Mouse (Mus musculus) intestine, postnatal 0 days (tissue): ENCODE measurements at regions not wholly inside any gene's neighbourhood (a gene's known extent, or its start where the extent isn't known, plus 50 kb on each side); places are given as distances from the start of the nearest gene placed in this dataset.
"Not testable (repeated sequence)": the region's sequence is repeated elsewhere in the genome, so short reads cannot be mapped to it uniquely, and the experiment has no call there.

Source experiments
- ATAC-seq: fragments of 200-750 bp; cut with Nextera tagmentation; 2 replicates; pipeline ENCODE4 v1.8.0; 2017; ENCODE audit warnings: mild to moderate bottlenecking, moderate TSS enrichment, moderate library complexity
- H3K27ac ChIP-seq: fragments of 300-500 bp; sonication (generic); 2 replicates; pipeline ENCODE4 v1.5.1; 2014; ENCODE audit warnings: mild to moderate bottlenecking, low read depth, low read length, moderate library complexity
- H3K27me3 ChIP-seq: fragments of 300-500 bp; sonication (generic); replicated peaks from 2 replicates; pipeline ENCODE4 v1.6.1; 2014; ENCODE audit warnings: low read length, mixed read lengths; ENCODE audit not compliant: control insufficient read depth, insufficient read depth
- H3K36me3 ChIP-seq: fragments of 300-500 bp; sonication (generic); 2 replicates; pipeline ENCODE4 v1.6.1; 2014; ENCODE audit warnings: mild to moderate bottlenecking, moderate library complexity; ENCODE audit not compliant: control insufficient read depth, insufficient read depth
- H3K4me1 ChIP-seq: fragments of 300-500 bp; sonication (generic); replicated peaks from 2 replicates; pipeline ENCODE4 v1.6.1; 2014; ENCODE audit warnings: antibody characterized with exemption, low read length, mixed read lengths; ENCODE audit not compliant: control insufficient read depth, insufficient read depth
- H3K4me2 ChIP-seq: fragments of 300-500 bp; sonication (generic); replicated peaks from 2 replicates; pipeline ENCODE4 v1.6.1; 2014; ENCODE audit warnings: low read depth, mild to moderate bottlenecking, moderate library complexity
- H3K4me3 ChIP-seq: fragments of 300-500 bp; sonication (generic); 2 replicates; pipeline ENCODE4 v1.5.1; 2014; ENCODE audit warnings: low read depth, low read length
- H3K9ac ChIP-seq: fragments of 300-500 bp; sonication (generic); 2 replicates; pipeline ENCODE4 v1.6.1; 2014; ENCODE audit warnings: mild to moderate bottlenecking, low read depth, low read length
- H3K9me3 ChIP-seq: fragments of 300-500 bp; sonication (generic); 2 replicates; pipeline ENCODE4 v1.6.1; 2016; ENCODE audit warnings: mixed run types; ENCODE audit not compliant: control insufficient read depth
- CTCF ChIP-seq: sonication (generic); IDR thresholded peaks from 2 replicates; pipeline ENCODE4 v1.5.1; 2016; ENCODE audit warnings: low read depth, mild to moderate bottlenecking, control low read depth, antibody characterized with exemption, moderate library complexity
- WGBS: fragments of 180-500 bp; shearing (Covaris S2); extraction: QIAGEN DNeasy Blood & Tissue Kit; methylation state at CpG from one replicate; pipeline ENCODE4 v1.1.7; 2014; 5-methylcytosine and 5-hydroxymethylcytosine counted together

- no peak overlapping the region for H3K9ac ChIP-seq
- no peak for ATAC-seq
- H3K9me3 ChIP-seq = no peaks in the 10 kb centered on the region
- 79% methylated on average over 2 of the region's 2 CpGs for WGBS
- no peak overlapping the region for H3K27ac ChIP-seq
- H3K36me3 ChIP-seq = no peaks in the 10 kb centered on the region
- no peak for TF ChIP-seq CTCF
- H3K4me1 ChIP-seq = no peaks in the 10 kb centered on the region
- no peaks in the 10 kb centered on the region for H3K27me3 ChIP-seq
- H3K4me2 ChIP-seq = no peak overlapping the region
- H3K4me3 ChIP-seq = no peak overlapping the region
Observed at GRCm38 (mm10) chr9:27541585-27542151, 145.1 kb downstream of the Spata19 start.

GRCm38 (mm10) chr9:27554697-27555096 is 158.1 kb downstream of the Spata19 start:
- H3K27me3 ChIP-seq = not testable (repeated sequence)

GRCm38 (mm10) chr9:27556315-27557225 is 160.0 kb downstream of the Spata19 start:
- Histone ChIP-seq H3K4me3 (no peak overlapping the region), H3K27ac (no peak overlapping the region), H3K36me3 (no peaks in the 10 kb centered on the region), H3K4me2 (no peak overlapping the region), H3K4me1 (no peaks in the 10 kb centered on the region), H3K9ac (no peak overlapping the region), H3K9me3 (no peaks in the 10 kb centered on the region), H3K27me3 (no peaks in the 10 kb centered on the region)
- WGBS = 14% methylated on average over 6 of the region's 6 CpGs
- TF ChIP-seq CTCF = no peak
- no peak for ATAC-seq

More at GRCm38 (mm10) chr9:27554697-27555096, 158.1 kb downstream of the Spata19 start:
- ATAC-seq, H3K9ac ChIP-seq, H3K4me1 ChIP-seq, H3K36me3 ChIP-seq, H3K9me3 ChIP-seq, H3K27ac ChIP-seq, H3K4me2 ChIP-seq, H3K4me3 ChIP-seq: not testable (repeated sequence)

- H3K9me3 ChIP-seq = no peaks in the 10 kb centered on the region
- no peak for TF ChIP-seq CTCF
- no peaks in the 10 kb centered on the region for H3K36me3 ChIP-seq
- no peak overlapping the region for H3K4me2 ChIP-seq
- H3K9ac ChIP-seq = no peak overlapping the region
- no peak overlapping the region for H3K27ac ChIP-seq
- no peaks in the 10 kb centered on the region for H3K4me1 ChIP-seq
- ATAC-seq = no peak
- H3K4me3 ChIP-seq = no peak overlapping the region
- WGBS = 44% methylated on average over 1 of the region's 1 CpGs
- H3K27me3 ChIP-seq = no peaks in the 10 kb centered on the region
Observed at GRCm38 (mm10) chr9:27557886-27558285, 161.3 kb downstream of the Spata19 start.

- H3K27me3 ChIP-seq = no peaks in the 10 kb centered on the region
- H3K9me3 ChIP-seq = no peaks in the 10 kb centered on the region
- no peak for TF ChIP-seq CTCF
- no peak overlapping the region for H3K4me3 ChIP-seq
- H3K27ac ChIP-seq = no peak overlapping the region
- no peaks in the 10 kb centered on the region for H3K4me1 ChIP-seq
- H3K4me2 ChIP-seq = no peak overlapping the region
- H3K36me3 ChIP-seq = no peaks in the 10 kb centered on the region
- H3K9ac ChIP-seq = no peak overlapping the region
- 80% methylated on average over 3 of the region's 3 CpGs for WGBS
- no peak for ATAC-seq
Observed at GRCm38 (mm10) chr9:27558286-27558685, 161.7 kb downstream of the Spata19 start.

GRCm38 (mm10) chr9:27568372-27569053 is 171.9 kb downstream of the Spata19 start:
- H3K4me3 ChIP-seq = no peak overlapping the region
- TF ChIP-seq CTCF = no peak

More at GRCm38 (mm10) chr9:27568372-27569053, 171.9 kb downstream of the Spata19 start:
- Histone ChIP-seq H3K9me3 (no peaks in the 10 kb centered on the region), H3K9ac (no peak overlapping the region), H3K27me3 (no peaks in the 10 kb centered on the region), H3K4me2 (no peak overlapping the region), H3K36me3 (no peaks in the 10 kb centered on the region), H3K4me1 (no peaks in the 10 kb centered on the region), H3K27ac (no peak overlapping the region)
- no peak for ATAC-seq
- WGBS = 75% methylated on average over 8 of the region's 8 CpGs
